Mouse (Mus musculus) spleen, adult 2 months (tissue): Measurements from ENCODE around the gene Plekhh2.

Experiments
- CTCF ChIP-seq: fragments of 200-500 bp; IDR thresholded peaks from 2 replicates; pipeline ENCODE4 v1.5.1; 2011; ENCODE audit warnings: mild to moderate bottlenecking, inconsistent platforms; ENCODE audit not compliant: insufficient read depth, insufficient read length, insufficient replicate concordance; ENCODE audit errors: extremely low read depth
- POLR2A ChIP-seq: fragments of 200-500 bp; IDR thresholded peaks from 2 replicates; pipeline ENCODE4 v1.6.1; 2011; ENCODE audit warnings: low read depth, low read length, inconsistent platforms

GRCm38 (mm10) chr17:84656205-84656604, 144.5 kb downstream of the Plekhh2 start:
- TF ChIP-seq CTCF (no peak), POLR2A (no peak)
